Mouse (Mus musculus) midbrain, embryonic 15.5 days (tissue): ENCODE measurements around the gene Pcyt1a. TPM values are rescaled to one million over a fixed set of nuclear protein-coding genes. Genes with fewer than 3 reads are reported as not detected.
"Not testable (repeated sequence)": the region's sequence is repeated elsewhere in the genome, so short reads cannot be mapped to it uniquely, and the experiment has no call there.

Source experiments
- ATAC-seq: fragments of 200-750 bp; cut with Nextera tagmentation; replicated peaks from 2 replicates; pipeline ENCODE4 v1.8.0; 2017; ENCODE audit warnings: moderate TSS enrichment
- H3K27ac ChIP-seq: fragments of 300-500 bp; sonication (generic); 2 replicates; pipeline ENCODE4 v1.5.1; 2015; ENCODE audit warnings: mild to moderate bottlenecking, inconsistent platforms
- H3K27me3 ChIP-seq: fragments of 300-500 bp; sonication (generic); replicated peaks from 2 replicates; pipeline ENCODE4 v1.6.1; 2015; ENCODE audit warnings: inconsistent platforms
- H3K36me3 ChIP-seq: fragments of 300-500 bp; sonication (generic); replicated peaks from 2 replicates; pipeline ENCODE4 v1.6.1; 2015; ENCODE audit warnings: inconsistent platforms
- H3K4me1 ChIP-seq: fragments of 300-500 bp; sonication (generic); 2 replicates; pipeline ENCODE4 v1.6.1; 2015; ENCODE audit warnings: inconsistent platforms
- H3K4me2 ChIP-seq: fragments of 300-500 bp; sonication (generic); 2 replicates; pipeline ENCODE4 v1.6.1; 2015; ENCODE audit warnings: inconsistent platforms, mild to moderate bottlenecking, moderate library complexity
- H3K4me3 ChIP-seq: fragments of 300-500 bp; sonication (generic); 2 replicates; pipeline ENCODE4 v1.5.1; 2015; ENCODE audit warnings: mild to moderate bottlenecking, inconsistent platforms
- H3K9ac ChIP-seq: fragments of 300-500 bp; sonication (generic); 2 replicates; pipeline ENCODE4 v1.6.1; 2015; ENCODE audit warnings: mild to moderate bottlenecking, inconsistent platforms
- H3K9me3 ChIP-seq: fragments of 300-500 bp; sonication (generic); 2 replicates; pipeline ENCODE4 v1.6.1; 2016; ENCODE audit warnings: inconsistent platforms
- WGBS: fragments of 180-500 bp; shearing (Covaris S2); methylation state at CpG from one replicate; pipeline ENCODE4 v1.1.7; 2015; ENCODE audit warnings: mixed read lengths; 5-methylcytosine and 5-hydroxymethylcytosine counted together
- polyA plus RNA-seq: library from polyadenylated mRNA; unstranded; fragments of >200 nt; fragmentation: Nextera tagmentation; extraction: Ambion mirVana; gene quantifications from 2 replicates; pipeline ENCODE4 v1.2.1, GENCODE M21; 2015

The Pcyt1a gene
- polyA plus RNA-seq, 1 experiment from 2014 or later: 55.1 TPM

GRCm38 (mm10) chr16:32487234-32488111 lies 56.8 kb downstream of the Pcyt1a start, which contains the start of gene Slc51a:
TSS of gene Slc51a (minus strand) at chr16:32487879.
- Histone ChIP-seq H3K9me3 (no peaks in the 10 kb centered on the region), H3K36me3 (no peaks in the 10 kb centered on the region), H3K27me3 (no peaks in the 10 kb centered on the region), H3K27ac (no peak within 1 kb of the TSS), H3K4me1 (no peaks in the 10 kb centered on the region), H3K9ac (no peak within 1 kb of the TSS), H3K4me2 (no peak within 1 kb of the TSS), H3K4me3 (no peak within 1 kb of the TSS)
- WGBS: 60% methylated on average over 15 of the region's 15 CpGs
- no peak for ATAC-seq

DNA sequence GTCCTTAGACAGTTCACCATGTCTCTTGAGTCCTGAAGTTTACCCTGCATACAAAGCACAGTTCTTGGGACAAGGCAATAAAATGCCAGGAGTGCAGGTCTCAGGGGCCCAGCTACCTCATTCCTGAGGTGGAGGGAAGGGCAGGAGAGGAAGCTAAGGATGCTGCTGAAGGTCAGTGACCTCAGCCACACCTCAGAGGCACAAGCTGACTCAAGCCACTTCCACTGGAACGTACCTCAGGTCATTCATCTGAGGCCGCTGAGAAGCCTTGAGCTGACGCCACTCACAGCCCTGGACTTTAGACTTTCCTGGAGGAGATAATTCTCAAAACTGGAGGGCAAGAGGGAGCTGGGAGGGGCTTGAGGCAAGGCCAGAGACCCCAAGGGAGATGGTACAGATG lies 58.2 kb downstream of the Pcyt1a start:
- no peak for ATAC-seq
- Histone ChIP-seq H3K36me3 (no peaks in the 10 kb centered on the region), H3K4me1 (no peaks in the 10 kb centered on the region), H3K9me3 (no peaks in the 10 kb centered on the region), H3K4me2 (no peak overlapping the region), H3K9ac (no peak overlapping the region), H3K4me3 (no peak overlapping the region), H3K27me3 (no peaks in the 10 kb centered on the region), H3K27ac (no peak overlapping the region)
- 95% methylated on average over 3 of the region's 3 CpGs for WGBS

DNA sequence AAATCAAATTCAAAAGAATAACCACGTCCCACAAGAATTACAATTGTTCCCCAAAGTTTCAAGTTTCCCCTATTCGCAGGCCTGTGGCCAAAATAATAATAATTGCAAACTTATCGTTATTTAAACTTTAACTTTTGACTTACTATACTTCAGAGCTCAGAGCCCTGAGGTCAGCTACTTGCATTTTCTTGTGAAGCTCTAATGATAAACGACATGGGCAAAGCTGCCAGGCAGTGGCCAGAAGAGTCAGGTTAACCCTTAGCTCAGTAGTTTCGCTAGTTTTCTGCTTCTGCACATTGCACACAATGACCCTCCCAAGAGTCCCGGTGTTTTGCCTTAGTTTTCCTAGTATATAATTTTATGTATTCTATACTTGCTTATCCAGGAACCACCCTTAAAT lies 63.6 kb downstream of the Pcyt1a start:
- WGBS: 78% methylated on average over 6 of the region's 6 CpGs
- ATAC-seq, H3K36me3 ChIP-seq, H3K4me1 ChIP-seq, H3K4me2 ChIP-seq, H3K4me3 ChIP-seq, H3K27ac ChIP-seq, H3K9me3 ChIP-seq, H3K27me3 ChIP-seq, H3K9ac ChIP-seq: not testable (repeated sequence)

- ATAC-seq: no peak
- 74% methylated on average over 3 of the region's 3 CpGs for WGBS
- Histone ChIP-seq H3K9ac (no peak within 1 kb of the TSS), H3K36me3 (no peaks in the 10 kb centered on the region), H3K4me2 (no peak within 1 kb of the TSS), H3K27ac (no peak within 1 kb of the TSS), H3K4me3 (no peak within 1 kb of the TSS), H3K9me3 (no peaks in the 10 kb centered on the region), H3K4me1 (peaks cover 3% of the 10 kb centered on the region; the same call in 1 of the 2 replicates), H3K27me3 (no peaks in the 10 kb centered on the region)
Observed at GRCm38 (mm10) chr16:32495965-32496364, 65.2 kb downstream of the Pcyt1a start, which contains the start of gene Zdhhc19. TSS of gene Zdhhc19 (plus strand) at chr16:32496265.

- no peaks in the 10 kb centered on the region for H3K36me3 ChIP-seq
- H3K9me3 ChIP-seq: no peaks in the 10 kb centered on the region
- H3K27me3 ChIP-seq: no peaks in the 10 kb centered on the region
- H3K4me2 ChIP-seq: peak overlapping the region; percentile 62
- WGBS: 74% methylated on average over 13 of the region's 13 CpGs
- peak; percentile 30; the same call in 1 of the 2 replicates for ATAC-seq
- peaks cover 3% of the 10 kb centered on the region; the same call in 1 of the 2 replicates for H3K4me1 ChIP-seq
- no peak overlapping the region for H3K9ac ChIP-seq
- H3K4me3 ChIP-seq: no peak overlapping the region
- no peak overlapping the region for H3K27ac ChIP-seq
Observed at GRCm38 (mm10) chr16:32498996-32499395, 68.3 kb downstream of the Pcyt1a start.

DNA sequence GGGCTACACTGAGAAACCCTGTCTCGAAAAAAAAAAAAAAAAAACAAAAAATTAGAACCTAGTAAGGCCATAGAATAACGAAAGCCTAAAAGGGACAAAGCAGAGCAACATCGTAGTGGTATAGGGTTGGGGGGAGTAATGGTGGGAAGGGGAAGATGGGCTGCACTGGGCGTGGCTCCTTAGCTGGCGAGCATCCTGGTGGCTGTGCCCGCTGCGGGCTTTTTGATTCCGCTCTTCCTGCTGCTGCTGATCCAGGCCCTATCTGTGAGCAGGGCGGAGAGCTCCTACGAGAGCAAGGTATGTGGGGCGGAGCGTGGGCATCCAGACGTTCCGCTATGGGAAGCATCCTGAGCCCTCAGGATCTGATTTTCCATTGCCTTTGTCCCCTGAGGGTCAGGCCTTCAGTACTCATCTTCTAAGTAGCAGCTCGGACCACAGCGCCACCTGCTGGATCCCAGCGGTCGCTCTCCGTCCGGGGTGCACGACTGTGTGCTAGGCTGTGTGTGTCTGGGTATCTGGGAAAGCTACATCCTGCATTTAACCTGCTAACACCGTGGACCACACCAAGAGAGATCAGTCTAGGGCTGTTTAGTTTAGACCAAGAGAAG lies 68.8 kb downstream of the Pcyt1a start:
- Histone ChIP-seq H3K9me3 (no peaks in the 10 kb centered on the region), H3K9ac (peak overlapping the region; percentile 54), H3K36me3 (no peaks in the 10 kb centered on the region), H3K4me3 (peak overlapping the region; percentile 39), H3K4me1 (peaks cover 3% of the 10 kb centered on the region; the same call in 1 of the 2 replicates), H3K4me2 (peak overlapping the region; percentile 62), H3K27ac (peak overlapping the region; percentile 69), H3K27me3 (no peaks in the 10 kb centered on the region)
- WGBS: 9% methylated on average over 22 of the region's 22 CpGs
- ATAC-seq: peak; percentile 93

DNA sequence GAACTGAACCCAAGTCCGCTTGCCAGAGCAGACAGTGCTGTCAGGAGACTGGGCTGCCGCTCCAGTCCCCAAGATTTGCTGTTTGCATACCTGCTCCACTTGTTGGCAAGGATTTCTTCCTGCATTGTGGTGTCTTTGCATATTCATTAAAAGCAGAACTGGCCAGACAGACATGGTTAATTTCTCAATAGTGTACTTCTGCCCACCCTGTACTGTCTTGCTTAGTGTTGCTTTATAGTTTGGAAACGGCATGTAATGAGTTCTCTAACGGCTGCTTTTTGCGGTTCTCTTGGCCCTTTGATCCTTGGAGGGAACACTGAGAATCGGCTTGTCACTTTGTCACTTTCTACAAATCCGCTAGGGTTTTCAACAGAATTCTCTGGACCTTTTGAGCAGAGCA lies 70.7 kb downstream of the Pcyt1a start:
- Histone ChIP-seq H3K9me3 (no peaks in the 10 kb centered on the region), H3K36me3 (no peaks in the 10 kb centered on the region), H3K4me1 (peaks cover 3% of the 10 kb centered on the region; the same call in 1 of the 2 replicates), H3K4me3 (no peak overlapping the region), H3K27me3 (no peaks in the 10 kb centered on the region), H3K27ac (no peak overlapping the region), H3K9ac (no peak overlapping the region), H3K4me2 (no peak overlapping the region)
- ATAC-seq: no peak
- 72% methylated on average over 7 of the region's 7 CpGs for WGBS

DNA sequence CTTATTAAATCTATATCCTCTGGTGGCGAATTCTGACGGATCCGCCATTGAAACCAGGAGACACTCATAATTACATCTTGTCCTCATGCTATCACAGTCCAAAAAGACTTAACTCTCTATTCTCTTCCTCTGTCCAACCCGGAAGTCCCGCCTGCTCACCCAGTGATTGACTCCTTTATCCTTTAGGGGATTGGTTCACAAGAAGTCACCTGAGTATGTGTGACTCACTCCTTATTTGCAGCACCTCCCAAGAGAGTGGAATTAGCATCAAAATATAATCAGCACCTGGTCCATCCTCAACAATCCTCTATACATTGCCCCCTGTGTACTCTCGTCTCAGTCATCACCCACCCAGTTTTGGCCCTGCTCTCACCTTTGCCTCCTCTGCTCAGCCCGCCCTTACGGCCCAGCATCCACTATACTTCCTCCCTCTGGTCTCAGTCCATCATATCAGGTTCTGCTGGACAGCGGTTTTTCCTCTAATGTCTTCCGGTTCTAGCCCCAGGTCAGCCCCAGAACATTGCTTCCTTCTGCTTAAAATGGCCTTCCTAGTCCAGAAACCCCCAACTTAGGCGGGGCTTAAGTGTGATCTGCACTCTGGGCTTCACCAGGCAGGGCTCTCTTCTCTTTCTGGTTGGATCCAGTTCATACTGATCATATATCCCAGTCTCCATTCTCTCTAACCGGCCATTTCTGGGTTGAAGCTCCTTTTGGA lies 72.1 kb downstream of the Pcyt1a start:
- no peak for ATAC-seq

DNA sequence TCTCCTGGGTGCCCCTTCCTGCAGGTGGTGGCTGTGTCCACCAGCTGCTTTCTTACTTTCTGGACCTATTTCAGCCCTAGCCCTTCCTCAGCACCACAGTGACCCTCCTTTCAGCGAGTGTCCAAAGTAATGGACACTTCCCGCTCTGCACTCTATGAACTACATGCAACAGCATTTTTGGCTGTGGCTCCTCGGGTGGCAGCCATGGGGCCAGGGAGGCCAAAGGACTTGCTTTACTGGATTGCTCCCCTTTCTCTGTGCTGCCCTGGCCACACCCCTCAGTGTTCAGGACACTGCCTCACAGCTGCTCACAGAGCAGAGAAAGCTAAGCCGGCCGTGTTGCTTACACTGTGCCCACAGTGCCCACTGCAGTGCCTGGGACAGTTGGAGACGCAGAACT lies 72.9 kb downstream of the Pcyt1a start:
- ATAC-seq: no peak
- Histone ChIP-seq H3K9me3 (no peaks in the 10 kb centered on the region), H3K4me2 (no peak overlapping the region), H3K4me3 (no peak overlapping the region), H3K9ac (no peak overlapping the region), H3K27ac (no peak overlapping the region), H3K4me1 (peaks cover 3% of the 10 kb centered on the region; the same call in 1 of the 2 replicates), H3K36me3 (no peaks in the 10 kb centered on the region), H3K27me3 (no peaks in the 10 kb centered on the region)
- WGBS: 69% methylated on average over 6 of the region's 6 CpGs

More for the DNA sequence above, 72.1 kb downstream of the Pcyt1a start:
- H3K36me3 ChIP-seq: no peaks in the 10 kb centered on the region
- H3K9ac ChIP-seq: no peak overlapping the region
- H3K4me1 ChIP-seq: peaks cover 3% of the 10 kb centered on the region; the same call in 1 of the 2 replicates
- H3K9me3 ChIP-seq: no peaks in the 10 kb centered on the region
- H3K4me3 ChIP-seq: no peak overlapping the region
- WGBS: 90% methylated on average over 12 of the region's 12 CpGs
- no peak overlapping the region for H3K27ac ChIP-seq
- H3K4me2 ChIP-seq: no peak overlapping the region
- H3K27me3 ChIP-seq: no peaks in the 10 kb centered on the region

- WGBS: 81% methylated on average over 8 of the region's 8 CpGs
- Histone ChIP-seq H3K4me1 (peaks cover 4% of the 10 kb centered on the region; the same call in 1 of the 2 replicates), H3K4me3 (no peak overlapping the region), H3K27me3 (no peaks in the 10 kb centered on the region), H3K27ac (no peak overlapping the region), H3K4me2 (no peak overlapping the region), H3K9ac (no peak overlapping the region), H3K9me3 (no peaks in the 10 kb centered on the region), H3K36me3 (no peaks in the 10 kb centered on the region)
- ATAC-seq: no peak
Observed at GRCm38 (mm10) chr16:32506298-32506697, 75.6 kb downstream of the Pcyt1a start.

DNA sequence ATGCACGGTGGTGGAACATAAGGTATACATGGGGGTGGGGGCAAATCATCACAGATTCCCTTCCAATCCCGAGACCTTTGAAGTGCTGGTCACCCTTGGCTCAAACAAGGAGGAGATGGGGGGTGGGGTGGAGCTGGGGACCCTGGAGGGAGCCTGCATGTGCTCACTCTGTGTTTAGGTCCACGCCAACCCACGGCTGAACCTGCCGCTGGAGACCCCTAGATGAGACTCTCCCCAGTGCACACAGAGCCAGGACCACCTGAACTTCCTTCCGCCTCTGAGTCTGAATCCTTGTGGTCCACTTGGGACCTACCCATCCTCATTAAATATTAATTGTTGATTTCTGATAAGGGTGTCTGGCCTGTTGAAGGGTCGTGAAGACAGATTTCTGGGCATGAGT lies 76.1 kb downstream of the Pcyt1a start:
- H3K9me3 ChIP-seq: no peaks in the 10 kb centered on the region
- H3K4me1 ChIP-seq: peaks cover 4% of the 10 kb centered on the region; the same call in 1 of the 2 replicates
- H3K4me3 ChIP-seq: no peak overlapping the region
- H3K9ac ChIP-seq: no peak overlapping the region
- ATAC-seq: no peak
- H3K27me3 ChIP-seq: no peaks in the 10 kb centered on the region
- 72% methylated on average over 7 of the region's 7 CpGs for WGBS
- no peak overlapping the region for H3K27ac ChIP-seq
- no peaks in the 10 kb centered on the region for H3K36me3 ChIP-seq
- no peak overlapping the region for H3K4me2 ChIP-seq

DNA sequence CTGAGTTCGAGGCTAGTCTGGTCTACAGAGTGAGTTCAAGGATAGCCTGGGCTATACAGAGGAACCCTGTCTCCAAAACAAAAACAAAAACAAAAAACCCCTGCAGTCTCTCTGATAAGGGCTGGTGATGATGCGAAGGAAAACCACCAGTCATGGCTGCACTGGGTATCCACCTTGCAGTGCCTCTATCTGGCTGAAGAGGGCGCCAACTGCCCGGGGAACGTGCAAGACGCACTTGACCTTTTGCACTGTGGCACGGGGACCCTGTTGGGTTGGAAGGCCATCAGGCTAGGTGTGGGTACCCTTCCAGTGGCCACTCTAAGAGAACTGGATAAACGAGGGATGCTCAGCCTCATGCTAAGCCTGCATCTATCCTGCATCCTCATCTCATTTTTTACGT lies 76.7 kb downstream of the Pcyt1a start:
- Histone ChIP-seq H3K27me3 (no peaks in the 10 kb centered on the region), H3K9ac (no peak overlapping the region), H3K9me3 (no peaks in the 10 kb centered on the region), H3K4me3 (no peak overlapping the region), H3K4me1 (peaks cover 4% of the 10 kb centered on the region; the same call in 1 of the 2 replicates), H3K4me2 (no peak overlapping the region), H3K27ac (no peak overlapping the region), H3K36me3 (no peaks in the 10 kb centered on the region)
- ATAC-seq: no peak
- WGBS: 21% methylated on average over 9 of the region's 9 CpGs
